Comparison of ENCODE assay signal across 31 mouse cellular contexts in genomic region chr5:76340931-76341330, GRCm38 (mm10). TPM values are rescaled to one million over a fixed set of nuclear protein-coding genes. Genes with fewer than 3 reads are reported as not detected.
"Had no signal": no experiment of that assay in that cellular context is flagged by ENCODE, and none has a peak within 500 bp of the region (broad histone marks: within the 10 kb centered on the region; RNA-seq: fewer than 3 reads in every experiment).

No protein-coding gene starts in this region.

- H3K9me3 ChIP-seq: heart, embryonic 10.5 days; heart, embryonic 12.5 days; hindbrain, embryonic 13.5 days; hindbrain, embryonic 15.5 days; kidney, embryonic 15.5 days; limb, embryonic 12.5 days; limb, embryonic 15.5 days; liver, embryonic 12.5 days had no signal

- H3K9ac ChIP-seq: heart, embryonic 12.5 days; hindbrain, embryonic 13.5 days; hindbrain, embryonic 15.5 days; kidney, embryonic 15.5 days; limb, embryonic 12.5 days; limb, embryonic 15.5 days; liver, embryonic 12.5 days; liver, embryonic 14.5 days had no signal

- H3K4me2 ChIP-seq: heart, embryonic 12.5 days; hindbrain, embryonic 13.5 days; hindbrain, embryonic 15.5 days; kidney, embryonic 15.5 days; limb, embryonic 12.5 days; limb, embryonic 15.5 days; liver, embryonic 12.5 days had no signal

- H3K36me3 ChIP-seq: heart, embryonic 10.5 days; heart, embryonic 12.5 days; hindbrain, embryonic 13.5 days; hindbrain, embryonic 15.5 days; kidney, embryonic 15.5 days; limb, embryonic 12.5 days; limb, embryonic 15.5 days; liver, embryonic 12.5 days had no signal

- DNase-seq: gastrocnemius, postnatal 14 days; gastrocnemius, postnatal 36 days; heart, adult 18-20 months; heart, postnatal 10 days; heart, postnatal 36 days; kidney, adult 11 months; kidney, adult 2 months; kidney, adult 9 months; kidney, postnatal 14 days; kidney, postnatal 36 days; layer of hippocampus, adult 9-11 months; layer of hippocampus, postnatal 36 days; left cerebral cortex, postnatal 4 days had no signal

- H3K27me3 ChIP-seq: heart, embryonic 12.5 days; hindbrain, embryonic 13.5 days; hindbrain, embryonic 15.5 days; kidney, embryonic 15.5 days; limb, embryonic 12.5 days; limb, embryonic 15.5 days; liver, embryonic 12.5 days had no signal

- ATAC-seq: hindbrain, postnatal 0 days; liver, embryonic 12.5 days had no signal

- H3K4me1 ChIP-seq: heart, embryonic 10.5 days; heart, embryonic 12.5 days; hindbrain, embryonic 13.5 days; hindbrain, embryonic 15.5 days; kidney, embryonic 15.5 days; limb, embryonic 12.5 days; limb, embryonic 15.5 days; liver, embryonic 12.5 days had no signal

- H3K4me3 ChIP-seq: heart, embryonic 10.5 days; heart, embryonic 12.5 days; hindbrain, embryonic 13.5 days; hindbrain, embryonic 15.5 days; kidney, embryonic 15.5 days; limb, embryonic 12.5 days; limb, embryonic 15.5 days; liver, embryonic 12.5 days had no signal

- H3K27ac ChIP-seq: heart, embryonic 10.5 days; hindbrain, embryonic 13.5 days; hindbrain, embryonic 15.5 days; hindbrain, postnatal 0 days; kidney, embryonic 15.5 days; kidney, postnatal 0 days; limb, embryonic 12.5 days; limb, embryonic 15.5 days; liver, embryonic 12.5 days; liver, embryonic 14.5 days had no signal

RNA-seq across cellular contexts. Expression of gene Pdcl2, which starts 10.0 kb away (rescaled TPM):
- polyA plus RNA-seq: gonadal fat pad, adult 2 months; heart, embryonic 10.5 days; heart, embryonic 12.5 days; heart, embryonic 14.5 days; heart, embryonic 16.5 days; hindbrain, embryonic 11.5 days; hindbrain, embryonic 13.5 days; hindbrain, embryonic 15.5 days; hindbrain, postnatal 0 days; intestine, embryonic 14.5 days; kidney, embryonic 15.5 days; kidney, postnatal 0 days; large intestine, adult 2 months; limb, embryonic 12.5 days; limb, embryonic 15.5 days; liver, adult 2 months; liver, embryonic 12.5 days; liver, embryonic 14.5 days had no signal

RNA-seq across cellular contexts. Expression of gene Nmu, which starts 22.7 kb away (rescaled TPM):
- polyA plus RNA-seq: heart, embryonic 12.5 days; heart, embryonic 14.5 days; heart, embryonic 16.5 days; hindbrain, embryonic 11.5 days; kidney, adult 2 months; kidney, embryonic 15.5 days; kidney, postnatal 0 days; liver, adult 2 months; liver, embryonic 12.5 days; liver, embryonic 14.5 days had no signal
